Mouse (Mus musculus) forelimb bud, embryonic 11.5 days (tissue): Measurements from ENCODE around the gene Glis3.

Experiments
- DNase-seq: peaks from one replicate; pipeline ENCODE4 v3.0.0-alpha.2; 2012; ENCODE audit warnings: low read depth, low spot score

Glis3 gene

GRCm38 (mm10) chr19:28258907-28259675, 420.8 kb downstream of the Glis3 start:
- peak; percentile 81 for DNase-seq

- DNase-seq = no peak
These were observed 421.4 kb downstream of the Glis3 start for GRCm38 (mm10) chr19:28258480-28258879.

GRCm38 (mm10) chr19:28247345-28247744, 432.5 kb downstream of the Glis3 start:
- DNase-seq = no peak

- DNase-seq = no peak
These were observed 433.7 kb downstream of the Glis3 start for GRCm38 (mm10) chr19:28246186-28246585.

GRCm38 (mm10) chr19:28238073-28238472, 441.8 kb downstream of the Glis3 start:
- no peak for DNase-seq

GRCm38 (mm10) chr19:28237621-28238020, 442.3 kb downstream of the Glis3 start:
- no peak for DNase-seq

- no peak for DNase-seq
These were observed 444.3 kb downstream of the Glis3 start for GRCm38 (mm10) chr19:28235571-28235970.

GRCm38 (mm10) chr19:28235096-28235495, 444.8 kb downstream of the Glis3 start:
- no peak for DNase-seq

GRCm38 (mm10) chr19:28234676-28235075, 445.2 kb downstream of the Glis3 start:
- DNase-seq = no peak

GRCm38 (mm10) chr19:28231511-28231910, 448.4 kb downstream of the Glis3 start:
- no peak for DNase-seq

- DNase-seq = no peak
These were observed 452.4 kb downstream of the Glis3 start for GRCm38 (mm10) chr19:28227526-28227925.

- DNase-seq = no peak
These were observed 454.2 kb downstream of the Glis3 start for GRCm38 (mm10) chr19:28225651-28226050.

- no peak for DNase-seq
These were observed 468.2 kb downstream of the Glis3 start for GRCm38 (mm10) chr19:28211630-28212029.
